Comparison of ENCODE assay signal across 15 mouse cellular contexts in genomic region chr3:68271881-68272280, GRCm38 (mm10).
DNase-seq lines count a peak whose midpoint lies in the region; ATAC-seq and TF ChIP-seq lines count a peak whose summit lies in the region.
"Had no signal": no experiment of that assay in that cellular context is flagged by ENCODE, and none has a peak within 500 bp of the region (broad histone marks: within the 10 kb centered on the region; RNA-seq: fewer than 3 reads in every experiment).

No protein-coding gene starts in this region.

- H3K27ac ChIP-seq in midbrain, postnatal 0 days (ENCODE audit: low read depth, low read length), result no peak overlapping the region
- H3K27ac ChIP-seq in midbrain, embryonic 13.5 days, result no peak overlapping the region
- peak overlapping the region; percentile 31; the same call in 1 of the 2 replicates for H3K27ac ChIP-seq in hindbrain, embryonic 13.5 days
- H3K27ac ChIP-seq: embryonic facial prominence, embryonic 12.5 days; kidney, postnatal 0 days had no signal

- no peak overlapping the region for H3K4me3 ChIP-seq in midbrain, postnatal 0 days (ENCODE audit: low read depth, low read length)
- no peak overlapping the region for H3K4me3 ChIP-seq in midbrain, embryonic 13.5 days (replicated peaks)
- no peak overlapping the region for H3K4me3 ChIP-seq in hindbrain, embryonic 13.5 days
- H3K4me3 ChIP-seq: embryonic facial prominence, embryonic 12.5 days had no signal

- no peaks in the 10 kb centered on the region for H3K9me3 ChIP-seq in midbrain, postnatal 0 days (ENCODE audit: low read length)
- no peaks in the 10 kb centered on the region for H3K9me3 ChIP-seq in midbrain, embryonic 13.5 days
- H3K9me3 ChIP-seq in hindbrain, embryonic 13.5 days, result no peaks in the 10 kb centered on the region
- H3K9me3 ChIP-seq: embryonic facial prominence, embryonic 12.5 days had no signal

- 93% methylated on average over 3 of the region's 3 CpGs for WGBS in midbrain, postnatal 0 days
- WGBS in midbrain, embryonic 13.5 days, result 74% methylated on average over 3 of the region's 3 CpGs
- 37% methylated on average over 3 of the region's 3 CpGs for WGBS in hindbrain, embryonic 13.5 days

- ATAC-seq in midbrain, postnatal 0 days (ENCODE audit: low FRiP score), result no peak
- ATAC-seq in midbrain, embryonic 13.5 days, result no peak
- ATAC-seq in hindbrain, embryonic 13.5 days (ENCODE audit: low FRiP score), result peak; percentile 59; the same call in 1 of the 2 replicates
- ATAC-seq: midbrain, embryonic 16.5 days had no signal

- H3K4me2 ChIP-seq in midbrain, postnatal 0 days (ENCODE audit: low read depth, low read length, poor library complexity, severe bottlenecking), result no peak overlapping the region
- H3K4me2 ChIP-seq in midbrain, embryonic 13.5 days (replicated peaks), result no peak overlapping the region
- no peak overlapping the region for H3K4me2 ChIP-seq in hindbrain, embryonic 13.5 days
- H3K4me2 ChIP-seq: embryonic facial prominence, embryonic 12.5 days had no signal

- TF ChIP-seq CTCF in midbrain, postnatal 0 days (IDR thresholded peaks at IDR 0.05), result no peak

- no peaks in the 10 kb centered on the region for H3K27me3 ChIP-seq in midbrain, postnatal 0 days (ENCODE audit: insufficient read depth, low read length)
- no peaks in the 10 kb centered on the region for H3K27me3 ChIP-seq in midbrain, embryonic 13.5 days
- H3K27me3 ChIP-seq in hindbrain, embryonic 13.5 days, result no peaks in the 10 kb centered on the region
- H3K27me3 ChIP-seq: embryonic facial prominence, embryonic 12.5 days had no signal

- no peaks in the 10 kb centered on the region for H3K36me3 ChIP-seq in midbrain, postnatal 0 days (ENCODE audit: insufficient read depth, low read length)
- H3K36me3 ChIP-seq in midbrain, embryonic 13.5 days, result no peaks in the 10 kb centered on the region
- no peaks in the 10 kb centered on the region for H3K36me3 ChIP-seq in hindbrain, embryonic 13.5 days
- H3K36me3 ChIP-seq: embryonic facial prominence, embryonic 12.5 days had no signal

- H3K9ac ChIP-seq in midbrain, postnatal 0 days (replicated peaks; ENCODE audit: low read length, poor library complexity, severe bottlenecking), result no peak overlapping the region
- no peak overlapping the region for H3K9ac ChIP-seq in midbrain, embryonic 13.5 days (replicated peaks)
- no peak overlapping the region for H3K9ac ChIP-seq in hindbrain, embryonic 13.5 days
- H3K9ac ChIP-seq: embryonic facial prominence, embryonic 12.5 days had no signal

- peak; percentile 20 for DNase-seq in adrenal gland, postnatal 10 days
- no peak for DNase-seq in adrenal gland, postnatal 25 days
- peak; percentile 42 for DNase-seq in midbrain, postnatal 0 days (ENCODE audit: low spot score)
- peak; percentile 48 for DNase-seq in retina, postnatal 1 day
- DNase-seq in layer of hippocampus, postnatal 36 days, result no peak
- DNase-seq in lung, postnatal 14 days, result no peak
- DNase-seq: cerebellum, adult 2 months; heart, postnatal 14 days; lung, postnatal 4 days; thymus, postnatal 36 days had no signal

- no peaks in the 10 kb centered on the region for H3K4me1 ChIP-seq in midbrain, postnatal 0 days (ENCODE audit: insufficient read depth, low read length)
- no peaks in the 10 kb centered on the region for H3K4me1 ChIP-seq in midbrain, embryonic 13.5 days (replicated peaks)
- H3K4me1 ChIP-seq in hindbrain, embryonic 13.5 days (replicated peaks), result peaks cover 17% of the 10 kb centered on the region
- H3K4me1 ChIP-seq: embryonic facial prominence, embryonic 12.5 days had no signal

Comparison
In these comparisons a context has a peak if more than half of its experiments do, and no peak if none do; other contexts are left out.
1. DNase-seq: peak in adrenal gland, postnatal 10 days (single experiment), midbrain, postnatal 0 days (single experiment) and retina, postnatal 1 day (single experiment); none in adrenal gland, postnatal 25 days (single experiment), layer of hippocampus, postnatal 36 days (0 of 2) and lung, postnatal 14 days (single experiment).